Comparison of ENCODE assay signal across 16 mouse cellular contexts in the genomic region with DNA sequence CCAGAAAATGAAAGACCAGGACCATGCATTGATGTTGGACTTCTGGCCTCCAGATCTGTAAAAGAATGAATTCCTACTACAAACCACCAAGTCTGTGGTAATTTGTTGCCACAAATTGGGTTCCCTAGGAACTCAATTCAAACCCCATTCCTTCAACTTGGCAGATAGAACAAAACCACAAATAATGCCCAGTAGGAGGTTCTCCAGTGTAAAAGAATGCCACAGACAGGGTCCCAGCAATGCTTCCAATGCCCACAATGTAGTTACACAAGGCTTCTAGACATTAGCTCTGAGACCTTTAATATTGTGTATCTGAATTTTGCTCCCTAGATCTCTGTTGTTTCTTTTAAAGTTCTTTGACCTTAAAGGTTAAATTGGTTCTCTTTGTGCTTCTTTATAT.
"Had no signal": no experiment of that assay in that cellular context is flagged by ENCODE, and none has a peak within 500 bp of the region (broad histone marks: within the 10 kb centered on the region; RNA-seq: fewer than 3 reads in every experiment).

No protein-coding gene starts in this region.

- DNase-seq: retina, postnatal 1 day; right cerebral cortex, adult 18-20 months; right cerebral cortex, postnatal 14 days; right cerebral cortex, postnatal 4 days; spleen, adult 18-20 months; thymus, adult 18-20 months; thymus, adult 2 months; thymus, postnatal 14 days; thymus, postnatal 25 days; thymus, postnatal 36 days; thymus, postnatal 4 days had no signal

- H3K4me3 ChIP-seq: neural tube, embryonic 12.5 days; neural tube, embryonic 13.5 days; neural tube, embryonic 15.5 days; stomach, embryonic 15.5 days had no signal

- H3K9me3 ChIP-seq: neural tube, embryonic 12.5 days; neural tube, embryonic 13.5 days; neural tube, embryonic 15.5 days; stomach, embryonic 15.5 days had no signal

- H3K27me3 ChIP-seq: neural tube, embryonic 12.5 days; neural tube, embryonic 13.5 days; neural tube, embryonic 15.5 days; stomach, embryonic 15.5 days had no signal

- H3K27ac ChIP-seq: neural tube, embryonic 12.5 days; neural tube, embryonic 13.5 days; neural tube, embryonic 15.5 days; stomach, embryonic 15.5 days; stomach, postnatal 0 days had no signal

- H3K4me1 ChIP-seq: neural tube, embryonic 12.5 days; neural tube, embryonic 13.5 days; neural tube, embryonic 15.5 days; stomach, embryonic 15.5 days had no signal

- H3K9ac ChIP-seq: neural tube, embryonic 12.5 days; neural tube, embryonic 13.5 days; neural tube, embryonic 15.5 days; stomach, embryonic 15.5 days had no signal

- H3K4me2 ChIP-seq: neural tube, embryonic 12.5 days; neural tube, embryonic 13.5 days; neural tube, embryonic 15.5 days; stomach, embryonic 15.5 days had no signal

- H3K36me3 ChIP-seq: neural tube, embryonic 12.5 days; neural tube, embryonic 13.5 days; neural tube, embryonic 15.5 days; stomach, embryonic 15.5 days had no signal
